Mouse (Mus musculus): ENCODE results near the gene Ramp1. TPM values are rescaled to one million over a fixed set of nuclear protein-coding genes. Genes with fewer than 3 reads are reported as not detected.

Ramp1 gene
- total and polyA plus RNA-seq, 2 experiments from 2014 or later: 14.4 to 23.2 TPM

DNA sequence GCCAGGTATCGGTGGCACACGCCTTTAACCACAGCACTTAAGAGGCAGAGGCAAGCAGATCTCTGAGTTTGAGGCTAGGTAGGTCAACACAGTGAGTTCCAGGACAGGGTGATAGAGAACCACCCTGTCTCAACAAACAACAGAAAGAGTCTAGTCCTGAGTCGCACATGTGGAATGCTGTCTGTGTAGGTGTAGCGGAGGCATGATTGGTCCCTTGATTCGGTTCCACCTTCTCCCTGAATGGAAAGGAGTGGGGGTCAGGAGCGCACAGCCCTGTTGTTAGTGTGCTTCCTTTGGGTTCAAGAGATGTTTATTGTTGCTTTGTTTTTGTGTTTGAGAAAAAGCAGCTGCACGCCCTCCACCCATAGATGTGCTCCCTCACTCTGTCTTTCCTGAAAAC, 82.9 kb downstream of the Ramp1 start:
- no peak for ATAC-seq
- H3K27me3 ChIP-seq (ENCODE audit: insufficient read depth, low read length): no peaks in the 10 kb centered on the region
- H3K36me3 ChIP-seq (ENCODE audit: insufficient read depth): peaks cover 15% of the 10 kb centered on the region
- H3K4me2 ChIP-seq (ENCODE audit: low read depth): no peak overlapping the region
- WGBS: 96% methylated on average over 7 of the region's 7 CpGs
- no peaks in the 10 kb centered on the region for H3K4me1 ChIP-seq (ENCODE audit: insufficient read depth)
- H3K9me3 ChIP-seq (ENCODE audit: low read length): no peaks in the 10 kb centered on the region
- TF ChIP-seq CTCF (IDR thresholded peaks at IDR 0.05; ENCODE audit: low read depth): no peak
- H3K27ac ChIP-seq (ENCODE audit: low read depth, low read length): no peak overlapping the region
- no peak overlapping the region for H3K4me3 ChIP-seq (ENCODE audit: low read depth, low read length)
- no peak overlapping the region for H3K9ac ChIP-seq
- DNase-seq: no peak

DNA sequence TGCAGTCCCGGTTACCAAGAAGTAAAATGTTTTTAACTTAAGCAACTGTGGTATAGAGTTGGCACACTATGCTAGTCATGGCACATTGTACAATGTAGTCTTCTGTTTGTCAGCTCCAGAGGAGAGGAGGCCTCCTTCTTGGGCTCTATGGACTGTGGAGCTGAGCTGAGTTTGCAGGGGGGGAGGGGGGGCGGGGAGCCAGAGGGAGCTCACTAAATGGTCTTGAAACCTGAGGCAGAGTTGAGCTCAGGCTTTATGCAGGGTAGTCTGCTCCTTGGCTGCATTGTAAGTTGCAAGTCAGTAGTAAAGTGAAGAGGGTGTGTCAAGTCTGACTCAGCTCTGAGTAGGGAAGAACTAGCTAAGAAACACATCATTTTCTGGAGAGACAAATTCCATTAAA, 92.6 kb downstream of the Ramp1 start:
- DNase-seq (no peak), ATAC-seq (no peak)
- no peak overlapping the region for H3K4me2 ChIP-seq (ENCODE audit: low read depth)
- 87% methylated on average over 2 of the region's 2 CpGs for WGBS
- no peak overlapping the region for H3K27ac ChIP-seq (ENCODE audit: low read depth, low read length)
- peaks cover 19% of the 10 kb centered on the region for H3K36me3 ChIP-seq (ENCODE audit: insufficient read depth)
- no peaks in the 10 kb centered on the region for H3K27me3 ChIP-seq (ENCODE audit: insufficient read depth, low read length)
- no peak overlapping the region for H3K4me3 ChIP-seq (ENCODE audit: low read depth, low read length)
- H3K4me1 ChIP-seq (ENCODE audit: insufficient read depth): no peaks in the 10 kb centered on the region
- no peaks in the 10 kb centered on the region for H3K9me3 ChIP-seq (ENCODE audit: low read length)
- no peak overlapping the region for H3K9ac ChIP-seq
- TF ChIP-seq CTCF (IDR thresholded peaks at IDR 0.05; ENCODE audit: low read depth): no peak

Other genes with a start within 250 kb of the Ramp1 start
- gene Prlh, start 226.7 kb upstream of the Ramp1 start, total RNA-seq (2014; rRNA removed): not detected in 2 replicates
- gene Prlh, start 226.7 kb upstream of the Ramp1 start, polyA plus RNA-seq (2015; fragmentation: Nextera tagmentation; extraction: Ambion mirVana): not detected in 2 replicates
- 0.15 and 0.62 TPM in 2 replicates for gene Rab17, start 210.2 kb upstream of the Ramp1 start, total RNA-seq (2014; rRNA removed)
- gene Rab17, start 210.2 kb upstream of the Ramp1 start, polyA plus RNA-seq (2015; fragmentation: Nextera tagmentation; extraction: Ambion mirVana): 0.30 TPM in 1 of 2 replicates, not detected in the other
- gene Lrrfip1, start 181.1 kb upstream of the Ramp1 start, total RNA-seq (2014; rRNA removed): 52.4 and 55.4 TPM in 2 replicates
- gene Lrrfip1, start 181.1 kb upstream of the Ramp1 start, polyA plus RNA-seq (2015; fragmentation: Nextera tagmentation; extraction: Ambion mirVana): 56.9 and 62.0 TPM in 2 replicates
- gene Rbm44, start 34.7 kb upstream of the Ramp1 start, total RNA-seq (2014; rRNA removed): 0.29 TPM in 1 of 2 replicates, not detected in the other
- 0.11 and 0.19 TPM in 2 replicates for gene Rbm44, start 34.7 kb upstream of the Ramp1 start, polyA plus RNA-seq (2015; fragmentation: Nextera tagmentation; extraction: Ambion mirVana)
- 38.1 and 38.7 TPM in 2 replicates for gene Ube2f, start 70.5 kb downstream of the Ramp1 start, total RNA-seq (2014; rRNA removed)
- 44.1 and 45.3 TPM in 2 replicates for gene Ube2f, start 70.5 kb downstream of the Ramp1 start, polyA plus RNA-seq (2015; fragmentation: Nextera tagmentation; extraction: Ambion mirVana)
- 6.7 and 8.7 TPM in 2 replicates for gene Scly, start 118.5 kb downstream of the Ramp1 start, total RNA-seq (2014; rRNA removed)
- gene Scly, start 118.5 kb downstream of the Ramp1 start, polyA plus RNA-seq (2015; fragmentation: Nextera tagmentation; extraction: Ambion mirVana): 5.4 and 6.4 TPM in 2 replicates
- gene Espnl, start 142.3 kb downstream of the Ramp1 start, total RNA-seq (2014; rRNA removed): 0.15 and 0.19 TPM in 2 replicates
- 0.08 and 0.13 TPM in 2 replicates for gene Espnl, start 142.3 kb downstream of the Ramp1 start, polyA plus RNA-seq (2015; fragmentation: Nextera tagmentation; extraction: Ambion mirVana)
- gene Klhl30, start 171.2 kb downstream of the Ramp1 start, total RNA-seq (2014; rRNA removed): 0.08 and 0.24 TPM in 2 replicates
- 0.10 and 0.12 TPM in 2 replicates for gene Klhl30, start 171.2 kb downstream of the Ramp1 start, polyA plus RNA-seq (2015; fragmentation: Nextera tagmentation; extraction: Ambion mirVana)
- gene Erfe, start 186.6 kb downstream of the Ramp1 start, total RNA-seq (2014; rRNA removed): 0.31 and 0.33 TPM in 2 replicates
- 0.09 and 0.21 TPM in 2 replicates for gene Erfe, start 186.6 kb downstream of the Ramp1 start, polyA plus RNA-seq (2015; fragmentation: Nextera tagmentation; extraction: Ambion mirVana)
- 104 and 108 TPM in 2 replicates for gene Ilkap, start 219.0 kb downstream of the Ramp1 start, total RNA-seq (2014; rRNA removed)
- gene Ilkap, start 219.0 kb downstream of the Ramp1 start, polyA plus RNA-seq (2015; fragmentation: Nextera tagmentation; extraction: Ambion mirVana): 129 TPM in 2 replicates
- gene Hes6, start 234.2 kb downstream of the Ramp1 start, total RNA-seq (2014; rRNA removed): 133 and 154 TPM in 2 replicates
- 154 and 177 TPM in 2 replicates for gene Hes6, start 234.2 kb downstream of the Ramp1 start, polyA plus RNA-seq (2015; fragmentation: Nextera tagmentation; extraction: Ambion mirVana)

All from forebrain, postnatal 0 days (tissue).